Mouse (Mus musculus) heart, embryonic 10.5 days (tissue): ENCODE data around the gene Akap1. TPM values are rescaled to one million over a fixed set of nuclear protein-coding genes. Genes with fewer than 3 reads are reported as not detected.
A peak's percentile ranks its signal among the peaks of the same experiment; 100 is the strongest.

Experiments
- DNase-seq: peaks from one replicate; pipeline ENCODE4 v3.0.0-alpha.2; 2017; ENCODE audit warnings: low spot score
- H3K27ac ChIP-seq: fragments of 300-500 bp; sonication (generic); 2 replicates; pipeline ENCODE4 v1.5.1; 2016; ENCODE audit warnings: mild to moderate bottlenecking
- H3K27me3 ChIP-seq: fragments of 300-500 bp; sonication (generic); 2 replicates; pipeline ENCODE4 v1.6.1; 2016; ENCODE audit warnings: mild to moderate bottlenecking; ENCODE audit not compliant: poor library complexity, insufficient read depth, severe bottlenecking
- H3K36me3 ChIP-seq: fragments of 300-500 bp; sonication (generic); 2 replicates; pipeline ENCODE4 v1.6.1; 2016; ENCODE audit warnings: mild to moderate bottlenecking, moderate library complexity
- H3K4me1 ChIP-seq: fragments of 300-500 bp; sonication (generic); 2 replicates; pipeline ENCODE4 v1.6.1; 2016; ENCODE audit warnings: mild to moderate bottlenecking
- H3K4me3 ChIP-seq: fragments of 300-500 bp; sonication (generic); 2 replicates; pipeline ENCODE4 v1.5.1; 2016; ENCODE audit warnings: mild to moderate bottlenecking, moderate library complexity
- H3K9me3 ChIP-seq: fragments of 300-500 bp; sonication (generic); 2 replicates; pipeline ENCODE4 v1.6.1; 2016; ENCODE audit warnings: mild to moderate bottlenecking, moderate library complexity
- WGBS: fragments of 180-500 bp; shearing (Covaris S2); methylation state at CpG from one replicate; pipeline ENCODE4 v1.1.7; 2016; 5-methylcytosine and 5-hydroxymethylcytosine counted together
- polyA plus RNA-seq: library from polyadenylated mRNA; unstranded; fragments of >200 nt; fragmentation: Nextera tagmentation; extraction: Ambion mirVana; gene quantifications from 2 replicates; pipeline ENCODE4 v1.2.1, GENCODE M21; 2016

Akap1 gene
- polyA plus RNA-seq, 1 experiment from 2014 or later, result 26.6 TPM

- WGBS, result 87% methylated on average over 4 of the region's 4 CpGs
- no peak for DNase-seq
- H3K9me3 ChIP-seq, result no peaks in the 10 kb centered on the region
- peaks cover 83% of the 10 kb centered on the region for H3K36me3 ChIP-seq
- peaks cover 11% of the 10 kb centered on the region; the same call in 1 of the 2 replicates for H3K4me1 ChIP-seq
- no peak overlapping the region for H3K27ac ChIP-seq
- no peak overlapping the region for H3K4me3 ChIP-seq
- H3K27me3 ChIP-seq, result no peaks in the 10 kb centered on the region
Measured at GRCm38 (mm10) chr11:88833099-88833498, 31.3 kb downstream of the Akap1 start.

- DNase-seq, result no peak
- 92% methylated on average over 2 of the region's 2 CpGs for WGBS
- peaks cover 58% of the 10 kb centered on the region for H3K36me3 ChIP-seq
Measured at GRCm38 (mm10) chr11:88830257-88830804, 34.1 kb downstream of the Akap1 start.

GRCm38 (mm10) chr11:88828528-88828927 is 35.9 kb downstream of the Akap1 start:
- DNase-seq, result no peak

More at GRCm38 (mm10) chr11:88830257-88830804, 34.1 kb downstream of the Akap1 start:
- no peak overlapping the region for H3K27ac ChIP-seq
- H3K4me3 ChIP-seq, result no peak overlapping the region
- H3K4me1 ChIP-seq, result 0 out of 2 replicates have a peak, but pooled peaks cover 3% of the 10 kb centered on the region
- no peaks in the 10 kb centered on the region for H3K9me3 ChIP-seq
- H3K27me3 ChIP-seq, result no peaks in the 10 kb centered on the region

GRCm38 (mm10) chr11:88825909-88826308 is 38.5 kb downstream of the Akap1 start:
- 37% methylated on average over 7 of the region's 7 CpGs for WGBS
- peaks cover 25% of the 10 kb centered on the region for H3K4me1 ChIP-seq
- peaks cover 15% of the 10 kb centered on the region for H3K36me3 ChIP-seq
- H3K27ac ChIP-seq, result no peak overlapping the region
- H3K9me3 ChIP-seq, result no peaks in the 10 kb centered on the region
- DNase-seq, result no peak
- no peak overlapping the region for H3K4me3 ChIP-seq
- peaks cover 8% of the 10 kb centered on the region for H3K27me3 ChIP-seq

More at GRCm38 (mm10) chr11:88828528-88828927, 35.9 kb downstream of the Akap1 start:
- 0 out of 2 replicates have a peak, but pooled peaks cover 3% of the 10 kb centered on the region for H3K4me1 ChIP-seq
- H3K36me3 ChIP-seq, result peaks cover 40% of the 10 kb centered on the region
- H3K27ac ChIP-seq, result no peak overlapping the region
- H3K9me3 ChIP-seq, result no peaks in the 10 kb centered on the region
- no peaks in the 10 kb centered on the region for H3K27me3 ChIP-seq
- H3K4me3 ChIP-seq, result no peak overlapping the region

GRCm38 (mm10) chr11:88822991-88823390 is 41.4 kb downstream of the Akap1 start:
- 4% methylated on average over 7 of the region's 7 CpGs for WGBS
- Histone ChIP-seq H3K36me3 (no peaks in the 10 kb centered on the region), H3K27me3 (peaks cover 8% of the 10 kb centered on the region), H3K4me3 (peak overlapping the region; percentile 48), H3K9me3 (no peaks in the 10 kb centered on the region), H3K27ac (peak overlapping the region; percentile 42; the same call in 1 of the 2 replicates), H3K4me1 (peaks cover 34% of the 10 kb centered on the region)
- DNase-seq, result no peak

GRCm38 (mm10) chr11:88822526-88822925 is 41.9 kb downstream of the Akap1 start:
- 22% methylated on average over 5 of the region's 5 CpGs for WGBS
- Histone ChIP-seq H3K27me3 (peaks cover 8% of the 10 kb centered on the region), H3K36me3 (no peaks in the 10 kb centered on the region), H3K27ac (peak overlapping the region; percentile 42; the same call in 1 of the 2 replicates), H3K9me3 (no peaks in the 10 kb centered on the region), H3K4me3 (peak overlapping the region; percentile 48), H3K4me1 (peaks cover 38% of the 10 kb centered on the region)
- no peak for DNase-seq

GRCm38 (mm10) chr11:88820742-88821576 is 43.4 kb downstream of the Akap1 start:
- H3K36me3 ChIP-seq, result no peaks in the 10 kb centered on the region
- H3K9me3 ChIP-seq, result no peaks in the 10 kb centered on the region
- 3% methylated on average over 24 of the region's 24 CpGs for WGBS
- DNase-seq, result no peak
- H3K27ac ChIP-seq, result peak overlapping the region; percentile 85
- H3K4me1 ChIP-seq, result peaks cover 43% of the 10 kb centered on the region
- H3K4me3 ChIP-seq, result peak overlapping the region; percentile 42
- peaks cover 8% of the 10 kb centered on the region for H3K27me3 ChIP-seq

- Histone ChIP-seq H3K9me3 (no peaks in the 10 kb centered on the region), H3K4me3 (peak overlapping the region; percentile 42), H3K4me1 (peaks cover 39% of the 10 kb centered on the region), H3K36me3 (no peaks in the 10 kb centered on the region), H3K27ac (peak overlapping the region; percentile 85), H3K27me3 (peaks cover 8% of the 10 kb centered on the region)
- WGBS, result 39% methylated on average over 6 of the region's 6 CpGs
- no peak for DNase-seq
Measured at GRCm38 (mm10) chr11:88820253-88820652, 44.1 kb downstream of the Akap1 start.

GRCm38 (mm10) chr11:88817061-88817460 is 47.3 kb downstream of the Akap1 start:
- no peaks in the 10 kb centered on the region for H3K36me3 ChIP-seq
- no peaks in the 10 kb centered on the region for H3K9me3 ChIP-seq
- DNase-seq, result no peak
- 72% methylated on average over 5 of the region's 5 CpGs for WGBS
- peaks cover 39% of the 10 kb centered on the region for H3K4me1 ChIP-seq
- H3K27me3 ChIP-seq, result peaks cover 8% of the 10 kb centered on the region
- H3K27ac ChIP-seq, result no peak overlapping the region
- H3K4me3 ChIP-seq, result no peak overlapping the region

GRCm38 (mm10) chr11:88803231-88804010 is 61.0 kb downstream of the Akap1 start:
- no peak for DNase-seq
- peak overlapping the region; percentile 45 for H3K4me3 ChIP-seq
- H3K27ac ChIP-seq, result peak overlapping the region; percentile 77
- H3K4me1 ChIP-seq, result peaks cover 16% of the 10 kb centered on the region
- 50% methylated on average over 31 of the region's 31 CpGs for WGBS
- no peaks in the 10 kb centered on the region for H3K36me3 ChIP-seq
- H3K9me3 ChIP-seq, result no peaks in the 10 kb centered on the region
- H3K27me3 ChIP-seq, result no peaks in the 10 kb centered on the region

- H3K27ac ChIP-seq, result no peak overlapping the region
- H3K9me3 ChIP-seq, result no peaks in the 10 kb centered on the region
- no peak for DNase-seq
- 87% methylated on average over 8 of the region's 8 CpGs for WGBS
- peaks cover 7% of the 10 kb centered on the region; the same call in 1 of the 2 replicates for H3K4me1 ChIP-seq
- H3K36me3 ChIP-seq, result no peaks in the 10 kb centered on the region
- no peak overlapping the region for H3K4me3 ChIP-seq
- no peaks in the 10 kb centered on the region for H3K27me3 ChIP-seq
Measured at GRCm38 (mm10) chr11:88796207-88796606, 68.2 kb downstream of the Akap1 start.

GRCm38 (mm10) chr11:88789893-88790292 is 74.5 kb downstream of the Akap1 start:
- H3K27me3 ChIP-seq, result no peaks in the 10 kb centered on the region
- no peaks in the 10 kb centered on the region for H3K4me1 ChIP-seq
- H3K4me3 ChIP-seq, result no peak overlapping the region
- H3K36me3 ChIP-seq, result no peaks in the 10 kb centered on the region
- no peak for DNase-seq
- WGBS, result 80% methylated on average over 2 of the region's 2 CpGs
- H3K9me3 ChIP-seq, result no peaks in the 10 kb centered on the region
- no peak overlapping the region for H3K27ac ChIP-seq

- H3K4me3 ChIP-seq, result no peak overlapping the region
- no peaks in the 10 kb centered on the region for H3K27me3 ChIP-seq
- WGBS, result 72% methylated on average over 7 of the region's 7 CpGs
- no peaks in the 10 kb centered on the region for H3K4me1 ChIP-seq
- no peak for DNase-seq
- no peaks in the 10 kb centered on the region for H3K9me3 ChIP-seq
- H3K27ac ChIP-seq, result no peak overlapping the region
- H3K36me3 ChIP-seq, result no peaks in the 10 kb centered on the region
Measured at GRCm38 (mm10) chr11:88786816-88787215, 77.6 kb downstream of the Akap1 start.
